Mouse (Mus musculus) right cerebral cortex, postnatal 25 days (tissue): Measurements from ENCODE around the gene Vps45.
"Not testable (repeated sequence)": the region's sequence is repeated elsewhere in the genome, so short reads cannot be mapped to it uniquely, and the experiment has no call there.

ENCODE experiments used
- DNase-seq: peaks from one replicate; pipeline ENCODE4 v3.0.0; 2022

Vps45 gene

DNA sequence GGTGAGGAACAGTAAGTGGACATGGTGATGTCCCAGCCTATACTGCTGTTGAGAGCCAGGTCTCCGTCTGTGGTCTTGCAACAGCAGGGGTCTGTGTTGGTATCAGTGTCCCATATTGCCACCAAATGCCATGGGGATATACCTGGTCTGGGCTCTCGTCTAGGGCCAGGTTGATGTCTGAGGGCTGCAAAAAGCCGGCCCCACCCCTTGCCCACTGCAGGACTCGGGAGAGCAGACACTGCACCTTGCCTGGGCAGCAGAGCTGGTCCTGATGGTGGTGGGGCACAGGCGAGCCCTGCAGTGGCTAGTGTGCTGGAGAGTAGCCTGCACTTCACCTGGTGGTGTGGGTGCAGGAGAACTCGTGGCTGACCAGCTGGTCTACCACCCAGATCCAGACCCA, 19.8 kb upstream of the Vps45 start:
- no peak for DNase-seq

DNA sequence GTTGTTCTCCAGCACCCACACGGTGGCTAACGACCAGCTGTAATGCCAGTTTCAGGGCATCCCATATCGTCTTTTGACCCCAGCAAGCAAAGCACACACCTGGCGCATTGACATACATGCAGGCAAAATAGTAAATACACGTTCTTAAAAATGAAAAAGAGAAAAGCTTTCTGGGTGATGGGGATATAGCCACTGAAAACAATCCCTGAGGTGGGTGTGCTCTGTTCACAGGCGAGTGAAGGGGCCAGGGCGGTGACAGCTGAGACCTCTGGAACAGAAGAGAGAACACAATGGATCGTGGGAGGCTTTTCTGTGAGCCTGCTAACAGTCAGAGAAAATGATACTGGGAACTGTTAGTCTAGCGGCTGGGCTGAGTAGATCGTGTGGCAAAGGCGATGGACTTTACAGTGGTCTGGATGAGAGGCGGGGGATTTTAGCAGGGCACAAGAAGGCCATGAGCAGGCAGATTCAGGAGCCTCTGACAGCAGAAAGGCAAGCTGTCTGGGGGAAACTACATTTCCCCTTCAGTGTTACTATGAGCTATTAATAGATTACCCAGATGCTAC, 14.7 kb upstream of the Vps45 start:
- DNase-seq: no peak

DNA sequence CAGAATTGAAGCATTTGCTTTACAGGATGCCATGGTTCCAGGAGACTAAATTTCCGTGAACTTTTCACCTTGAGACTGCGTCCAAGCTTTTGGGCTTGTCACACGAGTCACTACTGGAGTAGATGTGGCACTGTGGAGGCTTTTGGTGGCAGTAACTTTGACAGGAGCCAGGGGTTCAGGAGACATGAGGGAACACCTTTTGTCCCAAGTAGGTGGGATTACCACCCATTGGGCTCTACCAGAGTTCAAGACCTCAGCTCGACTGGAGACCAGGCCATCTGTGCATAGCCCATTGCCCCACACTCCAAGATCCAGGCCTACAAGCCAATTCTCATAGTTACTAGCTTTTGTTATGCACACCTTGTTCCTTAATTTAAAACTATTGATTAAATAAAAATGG, 12.0 kb upstream of the Vps45 start:
- DNase-seq: no peak

DNA sequence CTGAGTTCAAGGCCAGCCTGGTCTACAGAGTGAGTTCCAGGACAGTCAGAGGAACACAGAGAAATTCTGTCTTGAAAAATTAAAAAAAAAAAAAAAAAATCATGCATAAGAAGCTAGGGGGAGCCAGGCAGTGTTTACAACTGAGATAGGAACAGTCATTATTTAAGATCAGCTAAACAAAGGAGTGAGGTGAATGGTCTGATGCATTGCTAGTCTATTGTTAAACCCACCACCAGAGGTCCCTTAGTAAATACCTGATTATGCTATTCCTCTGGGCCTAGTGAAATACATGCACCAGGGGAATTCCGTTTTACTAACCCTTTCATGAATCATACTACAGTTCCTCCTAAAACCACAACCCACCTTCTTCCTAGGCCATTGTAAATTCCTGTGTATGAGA, 11.3 kb upstream of the Vps45 start:
- DNase-seq: no peak

DNA sequence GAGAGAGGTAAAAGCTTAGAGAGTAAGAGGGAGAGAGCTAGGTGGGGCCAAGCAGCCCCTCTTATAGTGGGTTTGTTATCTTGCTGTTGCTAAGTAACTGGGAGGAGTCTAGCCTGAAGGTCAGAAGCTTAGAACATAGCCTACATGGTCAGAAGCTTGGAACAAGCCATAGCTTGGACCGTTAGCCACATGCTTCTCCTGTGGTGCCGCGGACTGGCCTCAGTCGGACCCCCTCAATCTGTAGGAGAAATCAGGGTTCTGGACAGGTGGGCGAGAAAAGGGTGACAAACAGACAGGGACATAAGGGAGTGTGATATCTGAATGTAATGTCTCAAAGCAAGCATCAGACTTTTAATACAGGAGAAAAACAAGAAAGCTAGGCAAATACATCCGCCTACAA, 10.8 kb upstream of the Vps45 start:
- no peak for DNase-seq

DNA sequence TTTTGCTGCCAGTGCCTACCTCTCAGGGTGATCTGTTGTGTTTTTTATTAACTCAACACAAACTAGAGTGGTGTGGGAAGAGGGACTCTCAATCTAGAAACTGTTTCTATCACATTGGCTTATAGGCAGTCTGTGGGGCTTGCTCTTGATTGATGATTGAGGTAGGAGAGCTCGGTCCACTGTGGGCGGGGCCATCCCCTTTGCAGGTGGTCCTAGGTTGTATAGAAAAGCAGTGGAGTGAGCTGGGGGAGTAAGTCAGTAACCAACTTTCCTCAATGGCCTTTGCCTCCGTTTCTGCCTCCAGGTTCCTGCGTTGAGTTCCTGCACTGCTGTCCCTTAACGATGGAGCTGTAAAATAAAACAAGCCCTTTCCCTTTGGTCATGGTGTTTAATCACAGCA, 8.5 kb upstream of the Vps45 start:
- no peak for DNase-seq

DNA sequence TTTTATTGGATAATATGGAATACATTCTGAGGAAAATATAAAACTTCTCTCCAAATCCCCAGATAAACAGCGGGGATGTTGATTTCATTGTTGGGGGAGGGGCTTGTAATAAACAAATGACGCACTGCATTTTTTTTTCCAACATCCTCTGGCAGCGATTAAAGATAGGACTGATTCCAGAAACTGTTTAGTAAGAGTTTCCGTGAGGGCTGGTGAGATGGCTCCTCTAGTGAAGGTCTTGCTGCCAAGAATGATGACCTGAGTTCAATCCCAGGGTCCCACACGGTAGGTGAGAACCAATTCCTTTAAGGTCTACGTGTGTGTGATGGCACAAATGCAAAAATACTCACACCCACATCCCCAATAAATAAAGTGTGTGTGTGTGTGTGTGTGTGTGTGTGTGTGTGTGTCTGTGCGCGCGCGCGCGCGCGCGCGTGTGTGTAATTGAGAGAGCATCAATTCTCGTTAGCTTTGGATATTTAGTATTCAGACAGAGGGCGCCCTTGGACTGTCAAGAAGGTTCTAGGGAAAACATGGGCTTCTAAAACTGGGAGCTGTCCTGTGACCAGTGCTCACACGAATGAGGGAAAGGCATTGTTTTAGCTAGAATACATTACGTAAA, 7.6 kb upstream of the Vps45 start:
- DNase-seq: peak; percentile 47

DNA sequence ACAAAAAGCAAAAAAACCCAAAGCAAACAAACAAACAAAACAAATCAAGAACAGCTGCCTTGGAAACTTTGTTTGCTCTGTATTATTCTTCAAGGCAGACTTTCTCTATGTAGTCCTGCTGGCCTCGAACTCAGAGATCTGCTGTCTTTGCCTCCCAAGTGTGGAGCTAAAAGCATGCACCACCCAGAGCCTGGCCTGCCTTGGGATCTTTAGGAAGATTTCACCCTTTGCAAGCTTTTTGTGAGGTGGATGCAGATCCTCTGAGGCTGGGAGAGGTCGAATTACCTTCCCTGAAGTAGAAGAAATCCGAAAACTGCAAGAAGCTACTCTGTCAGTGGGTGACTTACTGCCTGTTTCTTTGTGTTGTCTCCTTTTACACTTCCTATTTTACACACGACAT, 6.9 kb upstream of the Vps45 start:
- no peak for DNase-seq

DNA sequence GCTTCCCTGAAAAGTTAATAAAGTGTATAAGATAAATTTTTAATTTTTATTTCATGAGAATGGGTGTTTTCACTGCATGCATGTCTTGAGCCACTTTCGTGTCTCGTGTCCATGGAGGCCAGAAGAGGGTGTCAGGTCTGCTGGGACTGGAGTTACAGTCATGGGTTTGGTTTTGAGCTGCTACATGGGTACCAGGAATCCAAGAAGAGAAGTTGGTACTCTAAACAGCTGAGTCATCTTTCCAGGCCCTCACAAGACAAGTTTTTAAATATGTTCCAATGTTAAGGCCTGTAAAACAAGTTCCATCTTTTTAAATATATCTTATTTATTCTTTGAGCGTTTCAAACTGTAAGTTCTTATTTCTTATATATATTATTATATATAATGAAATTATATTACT, 6.0 kb upstream of the Vps45 start:
- DNase-seq: no peak

DNA sequence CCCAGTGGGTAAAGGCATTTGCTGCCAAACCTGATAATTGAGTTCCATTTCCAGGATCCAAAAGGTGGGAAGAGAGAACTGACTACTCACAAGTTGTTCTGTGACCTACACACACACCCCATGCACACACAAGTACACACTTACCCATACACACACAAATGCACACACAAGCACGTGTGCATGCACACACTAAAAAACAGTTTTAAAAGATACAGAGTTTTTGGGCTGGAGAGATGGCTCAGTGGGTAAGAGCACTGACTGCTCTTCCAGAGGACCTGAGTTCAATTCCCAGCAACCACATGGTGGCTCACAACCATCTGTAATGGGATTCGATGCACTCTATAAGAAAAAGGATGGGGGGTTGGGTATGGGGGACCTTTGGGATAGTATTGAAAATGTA, 5.0 kb upstream of the Vps45 start:
- DNase-seq: no peak

DNA sequence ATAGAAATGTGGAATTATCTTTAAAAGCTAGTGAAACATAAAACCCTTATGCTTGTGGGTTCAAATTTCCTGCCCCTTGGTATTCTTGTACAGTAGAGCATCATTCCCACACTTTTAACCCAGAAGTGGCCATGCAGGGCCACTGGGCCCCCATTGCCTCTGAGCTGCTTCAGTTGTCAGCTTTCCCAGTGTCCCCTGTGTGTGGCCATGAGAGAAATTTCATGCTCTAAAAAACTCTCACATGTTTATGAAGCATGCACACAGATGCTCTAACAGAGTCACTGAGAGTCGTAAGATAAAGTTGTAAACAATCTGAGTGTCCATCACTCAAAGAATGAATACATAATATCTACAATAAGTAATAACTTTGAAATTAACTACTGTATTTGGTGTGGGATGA, 1.9 kb upstream of the Vps45 start:
- DNase-seq: no peak

DNA sequence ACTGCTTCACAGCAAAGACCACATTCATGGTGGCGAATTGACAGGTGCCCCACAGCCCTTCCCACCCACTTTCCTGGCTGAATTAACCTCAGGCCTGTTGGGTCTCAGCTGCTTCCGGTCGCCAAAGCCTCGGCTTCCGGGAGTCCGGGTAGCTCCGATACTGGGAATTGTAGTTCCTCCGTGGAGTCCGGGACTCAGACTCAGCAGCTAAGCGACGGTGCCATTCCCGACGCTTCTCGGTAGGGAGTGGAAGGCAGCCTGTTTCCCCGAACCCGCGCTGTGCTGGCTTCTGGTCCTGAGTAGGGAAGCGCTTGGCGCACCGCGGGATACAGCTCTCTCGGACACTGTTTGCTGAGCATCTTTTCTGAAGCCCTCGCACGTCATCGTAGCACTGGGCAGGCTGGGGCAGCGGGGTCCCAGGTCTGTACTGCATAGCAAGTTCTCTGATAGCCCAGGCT, 490 bp downstream of the Vps45 start:
- peak; percentile 86 for DNase-seq

DNA sequence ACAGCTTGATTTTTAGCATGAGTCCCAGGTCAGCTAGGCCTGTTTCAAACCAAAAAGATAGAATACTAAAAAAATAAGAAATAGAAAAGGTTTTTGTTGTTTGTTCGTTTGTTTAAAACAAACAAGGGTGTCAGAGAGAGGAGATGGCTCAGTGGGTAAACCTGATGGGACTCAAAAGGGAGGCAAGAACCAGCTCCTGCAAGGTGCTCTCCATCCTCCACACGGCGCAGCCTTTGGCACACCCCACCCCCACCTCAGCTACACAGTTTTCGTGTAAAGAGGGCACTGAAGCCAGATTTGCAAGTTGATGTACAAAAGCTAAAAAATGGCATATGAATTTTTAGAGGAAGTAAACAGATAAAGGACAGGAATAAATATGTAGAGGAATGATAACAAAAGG, 2.2 kb downstream of the Vps45 start:
- no peak for DNase-seq

DNA sequence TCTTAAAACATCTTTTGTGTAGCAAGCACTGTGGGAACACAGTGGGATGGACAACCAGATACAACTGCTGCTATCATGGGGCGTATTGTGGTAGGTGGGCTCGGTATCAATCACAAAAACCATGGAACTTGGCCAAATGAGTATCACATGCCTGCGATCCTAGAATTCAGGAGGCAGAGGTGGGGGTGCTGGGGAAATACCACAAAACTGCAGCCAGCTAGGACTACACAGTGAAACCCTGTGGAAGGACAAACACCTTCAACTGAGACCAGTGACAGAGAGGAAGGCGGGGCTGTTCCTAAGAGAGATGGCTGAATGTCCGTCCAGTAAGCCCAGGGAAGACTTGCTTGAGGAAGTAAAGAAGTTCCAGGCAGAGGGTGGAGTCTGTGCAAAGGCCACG, 3.0 kb downstream of the Vps45 start:
- DNase-seq: no peak

DNA sequence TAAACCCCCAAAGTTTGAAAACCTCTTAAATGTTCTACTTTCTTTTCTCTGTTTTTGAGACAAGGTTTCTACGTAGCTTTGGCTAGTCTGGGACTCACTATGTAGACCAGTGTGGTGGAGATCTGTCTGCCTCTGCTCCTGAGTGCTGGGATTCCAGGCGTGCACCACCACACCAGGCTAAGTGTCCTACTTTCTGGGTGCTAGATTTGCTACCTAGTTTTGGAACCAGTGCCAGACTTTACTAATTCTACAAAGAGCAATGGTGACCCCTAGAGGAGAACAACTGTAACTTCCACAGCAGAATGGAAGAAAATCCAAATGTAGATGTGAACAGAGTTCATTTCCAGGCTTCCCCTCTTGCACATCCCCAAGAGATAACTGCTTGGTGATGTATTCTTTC, 6.4 kb downstream of the Vps45 start:
- no peak for DNase-seq

DNA sequence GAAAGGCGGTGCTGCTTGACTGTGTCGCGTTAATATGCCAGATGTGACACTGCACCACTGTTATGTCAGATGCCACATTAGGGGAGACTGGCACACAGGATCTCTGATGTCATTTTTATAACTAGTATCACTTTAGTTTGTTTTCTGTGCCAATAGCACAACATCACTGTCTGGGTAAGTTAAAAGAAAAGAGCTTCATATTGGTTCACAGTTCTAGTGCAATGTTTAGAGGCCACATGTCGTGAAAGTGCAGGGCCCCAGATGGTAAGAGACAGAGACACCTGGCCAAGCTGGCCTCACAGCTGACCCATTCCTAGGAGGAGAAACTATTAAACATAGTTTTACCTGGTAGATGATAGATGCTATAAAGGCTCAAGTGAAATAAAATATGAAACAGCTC, 7.1 kb downstream of the Vps45 start:
- DNase-seq: no peak

DNA sequence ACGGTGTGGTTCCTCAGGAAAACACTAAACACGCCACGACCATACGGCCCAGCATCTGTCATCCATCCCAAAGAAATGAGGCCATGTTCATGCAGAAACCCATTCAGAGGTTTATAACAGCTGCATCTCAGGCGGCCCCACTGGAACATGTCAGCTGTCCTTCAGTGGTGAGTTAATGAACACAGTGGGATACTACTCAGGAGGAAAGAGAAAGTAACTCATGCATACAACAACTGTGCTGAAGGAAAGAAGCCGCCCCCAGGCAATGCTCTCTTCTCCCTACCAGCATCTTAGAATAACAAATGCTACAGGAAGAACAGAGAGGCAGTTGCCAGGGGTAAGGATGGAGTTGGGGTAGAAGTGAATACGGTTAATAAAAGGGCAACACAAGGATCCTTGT, 7.5 kb downstream of the Vps45 start:
- no peak for DNase-seq

DNA sequence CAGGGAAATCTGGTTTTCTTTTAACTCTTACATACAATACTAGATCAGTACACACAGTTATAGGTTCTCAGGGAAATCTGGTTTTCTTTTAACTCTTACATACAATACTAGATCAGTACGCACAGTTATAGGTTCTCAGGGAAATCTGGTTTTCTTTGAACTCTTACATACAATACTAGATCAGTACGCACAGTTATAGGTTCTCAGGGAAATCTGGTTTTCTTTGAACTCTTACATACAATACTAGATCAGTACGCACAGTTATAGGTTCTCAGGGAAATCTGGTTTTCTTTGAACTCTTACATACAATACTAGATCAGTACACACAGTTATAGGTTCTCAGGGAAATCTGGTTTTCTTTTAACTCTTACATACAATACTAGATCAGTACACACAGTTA, 13.7 kb downstream of the Vps45 start:
- DNase-seq: not testable (repeated sequence)

DNA sequence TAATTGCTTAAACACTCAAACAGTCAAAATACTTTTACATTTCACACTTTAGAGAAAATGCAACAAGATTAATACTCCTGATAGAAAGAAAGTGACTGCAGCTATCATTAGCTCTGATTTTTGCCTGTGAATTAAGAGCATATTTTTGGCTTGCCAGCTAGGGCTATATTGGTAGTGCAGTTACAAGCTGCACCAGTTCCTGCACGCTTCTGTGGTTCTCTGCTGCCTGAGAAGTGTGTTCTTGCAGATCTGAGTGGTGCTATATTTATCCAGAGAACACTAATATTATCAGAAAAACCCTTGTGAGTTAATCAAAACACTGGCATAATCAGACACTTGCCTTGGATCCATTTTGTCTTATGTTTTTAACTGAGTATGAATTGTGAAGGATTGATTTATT, 15.2 kb downstream of the Vps45 start:
- no peak for DNase-seq

DNA sequence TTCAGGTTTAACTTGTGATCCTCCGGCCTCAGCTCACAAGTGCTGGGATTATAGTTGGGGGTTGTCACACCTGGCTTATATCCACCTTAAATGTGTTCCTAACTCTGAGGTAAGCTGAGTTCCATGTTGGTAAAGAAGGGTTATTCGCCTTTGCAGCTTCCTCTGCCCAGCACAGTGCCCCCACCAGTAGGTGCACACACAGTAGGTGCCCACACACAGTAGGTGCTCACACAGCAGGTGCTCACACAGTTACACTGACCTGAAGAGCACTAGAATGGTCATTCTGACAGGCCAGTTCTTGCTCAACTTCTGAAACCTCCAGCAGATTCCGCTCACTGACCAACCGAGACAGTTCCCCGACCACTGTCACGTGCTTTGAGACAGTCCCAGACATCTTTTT, 17.2 kb downstream of the Vps45 start:
- no peak for DNase-seq

DNA sequence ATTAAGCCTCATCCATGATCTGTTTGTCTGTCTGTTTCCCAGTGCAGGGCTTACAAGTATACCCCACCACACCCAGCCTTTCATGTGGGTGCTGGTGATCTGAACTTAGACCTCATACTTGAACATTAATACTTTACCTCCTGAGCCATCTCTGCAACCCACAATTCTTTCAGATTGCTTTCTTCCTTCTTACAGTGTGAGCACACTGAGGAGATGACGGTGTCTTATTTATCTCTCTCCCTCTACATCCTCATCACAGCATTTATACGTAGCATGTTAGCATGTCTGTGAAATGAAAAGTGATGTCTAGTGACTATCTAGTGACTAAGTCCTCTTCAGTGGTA, 17.6 kb downstream of the Vps45 start:
- DNase-seq: no peak

DNA sequence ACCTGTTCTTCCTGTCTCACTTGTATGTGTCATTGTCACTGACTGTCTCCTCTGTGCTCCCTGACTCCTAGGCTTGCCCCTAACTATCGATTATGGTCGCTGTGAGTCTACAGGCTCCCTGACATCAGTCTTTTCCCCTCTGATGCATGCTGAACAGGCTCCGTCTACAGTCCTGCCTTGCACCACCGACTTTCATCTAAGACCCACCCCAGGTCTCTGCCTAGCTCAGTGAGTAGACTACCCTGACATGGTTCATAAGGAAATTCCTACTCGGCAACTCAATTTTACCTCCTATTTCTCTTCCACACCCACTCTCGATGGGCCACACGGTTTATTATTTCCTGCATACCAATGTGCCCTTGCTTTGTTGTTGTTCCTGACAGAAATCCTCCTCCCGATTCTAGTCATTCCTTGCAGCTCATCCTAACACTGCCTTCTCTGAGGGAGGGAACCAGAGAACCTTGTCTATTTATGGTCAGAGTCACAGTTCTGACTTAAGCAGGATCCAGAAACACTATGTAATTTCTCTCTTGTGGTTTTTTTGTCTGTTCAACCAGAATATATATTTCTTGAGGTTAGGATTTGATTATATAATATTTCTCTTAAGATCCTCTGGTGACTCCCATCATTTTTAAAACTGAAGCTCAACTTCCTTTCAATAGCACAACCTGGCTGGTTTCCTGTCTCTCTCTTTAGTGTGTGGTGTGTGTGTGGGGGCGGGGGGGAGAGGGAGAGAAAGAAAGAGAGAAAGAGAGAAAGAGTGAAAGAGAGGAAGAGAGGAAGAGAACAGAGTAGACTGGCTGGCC, 18.2 kb downstream of the Vps45 start:
- peak; percentile 14 for DNase-seq

DNA sequence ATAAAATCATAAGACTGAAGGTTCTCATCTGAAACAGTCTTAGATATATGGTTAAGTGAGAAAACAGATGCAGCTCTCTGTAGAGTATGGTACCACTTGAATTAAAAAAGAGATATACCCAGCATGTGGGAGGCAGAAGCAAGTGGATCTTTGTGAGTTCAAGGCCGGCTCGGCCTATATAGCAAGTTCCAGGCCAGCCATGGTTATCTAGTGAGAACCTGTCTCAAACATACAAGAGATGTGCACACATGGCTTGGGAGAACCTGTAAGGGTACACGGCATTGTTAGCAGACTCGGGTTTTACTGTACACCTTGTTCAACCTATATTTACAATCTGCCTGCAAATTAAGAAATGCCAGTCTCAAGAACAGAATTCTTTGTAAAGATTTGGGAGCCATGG, 19.4 kb downstream of the Vps45 start:
- DNase-seq: no peak

DNA sequence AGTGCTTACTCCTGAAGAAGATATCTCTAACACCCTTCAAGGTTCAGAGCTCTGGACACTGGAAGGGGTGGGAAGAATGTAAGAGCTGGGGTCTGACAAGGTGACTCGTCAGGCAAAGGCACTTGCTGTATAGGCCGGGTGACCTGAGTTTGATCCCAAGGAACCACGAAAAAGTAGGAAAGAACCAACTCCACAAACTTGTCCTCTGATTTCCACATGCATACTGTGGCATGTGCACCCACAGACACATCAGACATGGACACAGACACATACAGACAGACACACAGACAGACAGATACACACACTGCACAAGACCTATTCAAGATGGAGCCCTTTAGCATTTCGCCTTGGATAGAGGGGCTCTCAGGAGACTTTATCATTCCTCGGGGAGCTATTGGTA, 20.1 kb downstream of the Vps45 start:
- DNase-seq: no peak

DNA sequence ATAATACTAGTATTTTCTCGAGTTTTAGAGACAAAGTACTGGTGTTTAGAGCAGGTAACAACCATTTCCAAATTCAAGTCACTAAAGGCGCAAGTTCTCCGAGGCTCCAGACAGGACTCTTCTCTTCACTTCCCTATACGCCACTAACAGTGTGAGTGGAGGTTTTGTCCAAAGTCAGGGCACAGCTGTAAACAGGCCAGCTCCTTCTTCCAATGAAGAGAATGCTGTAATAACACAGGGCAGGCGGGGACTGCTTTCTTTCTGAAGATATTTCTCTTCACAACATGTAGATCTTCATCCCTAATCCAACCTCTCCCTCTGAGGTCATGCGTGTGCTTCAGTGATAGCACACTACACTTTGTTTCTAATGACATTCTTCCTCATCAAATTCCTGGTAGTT, 21.5 kb downstream of the Vps45 start:
- no peak for DNase-seq
